Mouse (Mus musculus): Measurements from ENCODE around the gene Ces1a.

Ces1a gene

GRCm38 (mm10) chr8:92984376-92984775 is 63.6 kb downstream of the Ces1a start:
- no peak for DNase-seq

- DNase-seq: no peak
Observed at GRCm38 (mm10) chr8:92982491-92982890, 65.5 kb downstream of the Ces1a start.

- no peak for DNase-seq
Observed at GRCm38 (mm10) chr8:92976656-92977055, 71.3 kb downstream of the Ces1a start.

GRCm38 (mm10) chr8:92972949-92973348 is 75.0 kb downstream of the Ces1a start:
- peak; percentile 54 to 70 for DNase-seq
